Mouse (Mus musculus) adrenal gland, adult (tissue): ENCODE data around the gene Hcar1.
A peak's percentile ranks its signal among the peaks of the same experiment; 100 is the strongest.

Experiments used
- DNase-seq, 2 experiments: peaks; one replicate each; pipeline ENCODE4 v3.0.0; 2022 to 2023; ENCODE audit warnings: low spot score in 1 of 2; ENCODE audit not compliant: inconsistent age in 2 of 2

Gene Hcar1

GRCm38 (mm10) chr5:123865365-123865764 is 14.5 kb downstream of the Hcar1 start, which contains the start of gene Hcar2:
Hcar2 (minus strand) TSS chr5:123865499.
- DNase-seq, result peak in 1 of 2 experiments; percentile 68

- DNase-seq, result no peak
These were observed 15.9 kb downstream of the Hcar1 start for GRCm38 (mm10) chr5:123863934-123864333.

GRCm38 (mm10) chr5:123862374-123863350 is 17.2 kb downstream of the Hcar1 start:
- DNase-seq, result peak in 1 of 2 experiments; percentile 54

GRCm38 (mm10) chr5:123858798-123859197 is 21.0 kb downstream of the Hcar1 start:
- DNase-seq, result no peak

- DNase-seq, result no peak
These were observed 25.3 kb downstream of the Hcar1 start for GRCm38 (mm10) chr5:123854511-123854910.

- DNase-seq, result peak in 1 of 2 experiments; percentile 19
These were observed 25.8 kb downstream of the Hcar1 start for GRCm38 (mm10) chr5:123853877-123854504.

- no peak for DNase-seq
These were observed 28.4 kb downstream of the Hcar1 start for GRCm38 (mm10) chr5:123851398-123851797.

- no peak for DNase-seq
These were observed 35.5 kb downstream of the Hcar1 start for GRCm38 (mm10) chr5:123844316-123844715.

GRCm38 (mm10) chr5:123843816-123844215 is 36.0 kb downstream of the Hcar1 start:
- DNase-seq, result no peak

- DNase-seq, result no peak
These were observed 36.9 kb downstream of the Hcar1 start for GRCm38 (mm10) chr5:123842935-123843282.

- no peak for DNase-seq
These were observed 37.4 kb downstream of the Hcar1 start for GRCm38 (mm10) chr5:123842221-123842934.

GRCm38 (mm10) chr5:123837371-123837770 is 42.4 kb downstream of the Hcar1 start:
- no peak for DNase-seq

GRCm38 (mm10) chr5:123834836-123835235 is 45.0 kb downstream of the Hcar1 start:
- no peak for DNase-seq

- DNase-seq, result no peak
These were observed 47.5 kb downstream of the Hcar1 start for GRCm38 (mm10) chr5:123832309-123832708.

- DNase-seq, result peak; percentile 20 to 60
These were observed 52.1 kb downstream of the Hcar1 start for GRCm38 (mm10) chr5:123827659-123828091.
